Mouse (Mus musculus): ENCODE data around the gene B3galt6.

B3galt6 gene

DNA sequence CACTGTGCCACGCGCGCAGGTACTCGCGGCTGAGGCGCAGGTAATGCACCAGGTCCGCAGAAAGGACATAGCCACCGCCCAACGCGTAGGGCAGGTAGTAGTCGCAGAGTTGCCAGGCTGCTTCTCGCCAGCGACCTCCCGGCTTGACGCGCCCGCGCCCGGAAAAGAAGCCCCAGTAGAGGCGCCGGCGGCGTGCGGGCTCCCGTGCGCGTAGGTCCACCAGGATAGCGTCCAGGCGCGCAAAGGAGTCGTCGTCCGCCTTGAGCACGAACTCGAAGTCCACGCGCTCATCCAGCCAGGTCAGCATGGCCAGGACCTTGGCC lies 580 bp downstream of the B3galt6 start:
- no peak for DNase-seq (ENCODE audit: extremely low read depth, insufficient read length, low spot score)

DNA sequence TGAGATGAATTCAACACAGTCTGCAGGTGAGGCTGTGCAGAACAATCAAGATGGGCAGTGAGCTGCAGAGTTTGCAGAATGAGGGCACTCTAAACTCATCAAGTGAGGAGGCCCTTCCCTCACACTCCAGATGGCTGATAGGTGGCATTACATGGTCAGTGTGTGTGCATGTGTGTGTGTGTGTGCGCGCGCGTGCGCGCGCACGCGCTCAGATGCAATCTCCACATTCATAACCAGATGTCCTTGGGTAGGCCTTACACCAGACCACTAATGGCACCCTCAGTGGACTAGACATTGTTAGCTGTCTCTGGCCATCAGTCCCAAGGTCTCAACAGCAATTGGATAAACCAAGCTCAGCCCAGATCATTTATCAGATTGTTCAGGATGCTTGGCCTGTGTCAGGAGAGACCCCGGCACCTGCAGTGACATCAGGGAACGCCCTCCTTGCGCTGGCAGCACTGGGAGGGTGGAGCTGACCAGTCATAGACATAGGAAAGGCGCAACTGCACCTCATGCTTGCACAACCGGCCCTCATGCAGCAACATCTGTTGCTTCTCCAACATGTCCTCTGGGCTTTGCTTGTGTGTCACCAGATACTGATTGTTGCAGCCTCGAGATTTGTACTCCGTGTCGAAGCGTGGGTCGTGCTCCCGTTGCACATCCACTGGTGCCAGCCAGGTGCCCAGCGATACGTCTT lies 1.1 kb downstream of the B3galt6 start:
- DNase-seq (ENCODE audit: extremely low read depth, insufficient read length, low spot score): no peak

DNA sequence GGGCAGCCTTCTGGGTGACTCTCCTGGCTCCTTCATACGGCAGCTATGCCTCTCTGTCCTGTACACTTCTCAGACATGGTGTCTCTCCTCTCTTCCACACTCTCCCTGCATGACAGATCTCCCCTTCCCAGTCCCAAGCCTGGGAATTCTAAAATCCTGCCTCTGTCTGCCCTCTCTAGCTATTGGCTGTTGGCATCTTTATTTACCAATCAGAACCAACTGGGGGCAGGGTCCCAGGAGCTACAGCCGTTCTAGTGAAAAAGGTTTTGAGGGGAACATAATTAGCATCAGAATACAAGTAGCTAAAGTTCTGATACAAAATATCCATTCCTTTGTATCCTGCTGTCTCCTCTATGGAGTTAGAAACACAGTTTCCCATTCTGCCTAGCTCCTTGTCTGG lies 8.7 kb downstream of the B3galt6 start:
- no peak for DNase-seq (ENCODE audit: extremely low read depth, insufficient read length, low spot score)

DNA sequence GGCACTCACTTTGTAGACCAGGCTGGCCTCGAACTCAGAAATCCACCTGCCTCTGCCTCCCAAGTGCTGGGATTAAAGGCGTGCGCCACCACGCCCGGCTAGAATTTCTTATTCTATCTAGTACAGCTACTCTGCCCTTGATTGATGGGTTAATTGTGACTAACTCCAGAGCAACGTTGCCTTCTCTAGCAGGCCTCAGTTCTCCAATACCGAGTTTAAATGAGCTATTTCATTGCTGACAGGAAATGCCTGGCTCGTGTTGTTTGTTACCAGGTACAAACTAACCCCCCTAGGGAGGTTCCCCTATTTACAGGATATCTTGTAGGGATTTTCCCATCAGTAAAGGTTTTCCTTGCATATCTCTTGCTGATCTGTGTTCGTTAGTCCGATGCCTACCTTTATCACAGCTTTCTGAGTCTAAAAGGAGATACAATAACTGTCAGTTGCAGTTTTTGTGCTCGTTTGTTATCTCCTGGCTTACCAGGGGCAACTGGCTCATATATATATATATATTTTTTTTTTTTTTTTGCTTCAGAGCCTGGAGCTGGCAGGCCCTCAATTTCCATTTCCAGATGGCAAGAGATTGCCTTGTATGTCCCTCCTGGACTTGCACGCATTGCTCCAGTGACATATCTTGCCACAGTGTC lies 10.9 kb downstream of the B3galt6 start:
- DNase-seq (ENCODE audit: extremely low read depth, insufficient read length, low spot score): no peak

DNA sequence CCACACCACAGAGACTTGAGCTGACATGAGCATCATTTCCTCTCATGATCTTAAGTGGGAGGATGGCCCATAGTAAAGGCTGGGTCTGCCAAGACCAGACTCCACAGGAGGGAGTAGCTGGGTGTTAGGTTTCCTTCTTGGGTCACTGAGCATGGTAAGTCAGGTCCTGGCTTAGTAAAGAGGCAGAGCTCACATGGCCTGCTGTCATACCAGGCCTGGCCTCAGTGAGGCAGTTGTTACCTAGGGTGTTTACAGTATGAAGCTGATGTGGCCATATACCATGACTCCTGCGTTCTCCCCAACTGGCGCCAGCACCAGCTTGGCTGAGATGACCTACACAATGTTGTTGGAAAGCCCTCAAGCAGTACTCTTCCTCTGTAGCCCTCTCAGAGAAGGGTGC lies 19.2 kb downstream of the B3galt6 start:
- DNase-seq (ENCODE audit: extremely low read depth, insufficient read length, low spot score): no peak

DNA sequence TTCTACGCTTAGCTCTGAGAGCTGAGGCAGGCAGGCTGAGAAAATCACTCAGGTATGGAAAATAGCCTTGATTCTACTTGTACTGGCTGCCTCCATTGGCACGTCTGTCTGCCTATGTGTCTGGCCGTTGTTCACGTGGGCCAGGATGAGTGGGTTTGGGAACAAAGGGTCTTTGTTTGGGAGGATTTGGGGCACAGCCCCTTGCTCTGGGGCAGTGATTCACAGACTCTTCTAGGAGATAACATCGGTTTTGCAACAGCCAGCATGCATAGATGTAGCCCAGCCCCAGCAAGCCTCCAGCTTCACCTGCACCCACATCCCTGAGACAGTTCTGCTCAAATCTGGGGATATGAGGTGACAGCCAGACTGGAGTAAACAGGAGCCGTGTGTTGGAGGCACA lies 19.8 kb downstream of the B3galt6 start:
- DNase-seq (ENCODE audit: extremely low read depth, insufficient read length, low spot score): no peak

DNA sequence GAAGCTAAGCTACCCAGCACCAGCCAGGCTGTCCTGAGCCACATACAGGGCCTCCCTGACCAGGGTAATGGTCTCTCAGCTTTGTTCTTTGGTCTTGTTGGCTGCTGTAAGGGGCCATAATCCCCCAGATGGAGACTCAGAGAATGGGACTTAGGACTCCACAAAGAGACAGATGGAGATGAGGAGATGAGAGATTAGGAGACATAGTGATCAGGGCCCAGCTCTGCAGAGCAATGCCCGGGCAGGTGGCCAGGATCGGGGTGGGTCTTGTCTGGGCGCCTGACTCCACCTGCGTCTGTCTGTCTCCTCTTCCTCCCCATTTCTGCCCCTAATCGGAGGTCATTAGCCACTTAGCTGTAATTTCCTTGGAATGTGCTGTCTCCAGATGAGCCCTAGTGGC lies 22.2 kb downstream of the B3galt6 start:
- DNase-seq (ENCODE audit: extremely low read depth, insufficient read length, low spot score): no peak

DNA sequence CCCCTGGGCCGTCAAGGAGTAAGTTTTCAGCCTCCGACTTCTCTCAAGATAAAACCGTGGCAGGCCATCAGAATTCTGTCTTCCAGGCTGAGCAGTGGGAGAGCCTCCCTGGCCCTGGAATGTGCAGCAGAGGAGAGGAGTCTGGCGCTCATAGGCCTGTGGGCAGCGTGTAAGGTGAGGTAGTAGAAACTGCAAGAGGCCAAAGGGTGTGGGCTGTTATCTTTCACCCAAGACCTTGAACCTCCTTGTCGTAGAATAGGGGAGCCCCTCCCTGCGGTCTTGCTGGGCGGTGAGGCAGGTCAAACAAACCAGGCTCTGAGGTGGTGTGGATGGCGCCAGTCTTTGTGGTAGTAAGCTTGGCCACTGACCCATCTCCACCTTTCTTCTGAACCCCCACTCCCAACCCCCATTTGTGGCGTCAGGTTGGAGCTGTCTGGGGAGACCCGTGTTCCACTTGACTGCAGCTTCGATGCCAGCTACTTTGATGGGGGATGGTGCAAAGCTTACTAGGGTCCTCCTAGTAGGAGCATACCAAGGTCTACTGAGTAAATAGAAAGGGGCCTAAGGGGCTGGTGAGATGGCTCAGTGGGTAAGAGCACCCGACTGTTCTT lies 23.3 kb downstream of the B3galt6 start:
- DNase-seq (ENCODE audit: extremely low read depth, insufficient read length, low spot score): no peak

DNA sequence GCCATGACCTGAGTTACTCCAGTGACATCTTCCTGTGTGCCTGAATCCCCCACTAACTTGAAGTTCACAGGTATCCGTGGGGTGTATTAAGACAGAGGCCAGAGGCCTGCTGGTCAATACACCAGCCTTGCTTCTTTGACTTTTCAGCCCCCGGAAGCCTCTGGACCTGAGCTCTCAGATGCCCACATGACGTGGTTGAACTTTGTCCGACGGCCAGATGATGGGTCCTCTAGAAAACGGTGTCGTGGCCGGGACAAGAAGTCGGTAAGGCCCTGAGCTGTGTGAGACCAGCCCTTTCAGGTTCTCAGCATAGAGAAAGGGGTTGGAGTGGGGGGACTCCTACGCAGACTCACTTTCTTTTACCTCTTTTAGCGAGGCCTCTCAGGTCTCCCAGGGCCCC lies 28.1 kb downstream of the B3galt6 start:
- no peak for DNase-seq (ENCODE audit: extremely low read depth, insufficient read length, low spot score)

DNA sequence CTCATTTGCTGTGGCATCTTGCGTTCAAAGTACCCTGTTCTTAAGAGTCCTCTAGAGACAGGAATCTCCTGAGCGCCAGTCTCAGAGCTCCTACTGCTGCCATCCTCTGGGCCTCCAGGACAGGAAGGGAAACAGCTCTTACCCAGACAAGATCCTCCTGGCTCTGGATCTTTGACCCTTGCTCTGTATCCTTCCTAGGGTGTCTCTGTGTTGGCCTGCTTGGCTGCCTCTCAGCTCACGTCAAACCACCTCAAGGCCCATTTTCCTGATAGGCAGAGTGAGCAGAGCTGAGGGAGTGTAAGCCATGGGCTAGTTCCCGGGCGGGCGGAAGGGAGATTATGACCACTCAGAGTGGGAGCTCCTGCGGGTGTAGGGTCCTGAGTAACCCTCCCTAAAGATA lies 29.3 kb downstream of the B3galt6 start:
- no peak for DNase-seq (ENCODE audit: extremely low read depth, insufficient read length, low spot score)

DNA sequence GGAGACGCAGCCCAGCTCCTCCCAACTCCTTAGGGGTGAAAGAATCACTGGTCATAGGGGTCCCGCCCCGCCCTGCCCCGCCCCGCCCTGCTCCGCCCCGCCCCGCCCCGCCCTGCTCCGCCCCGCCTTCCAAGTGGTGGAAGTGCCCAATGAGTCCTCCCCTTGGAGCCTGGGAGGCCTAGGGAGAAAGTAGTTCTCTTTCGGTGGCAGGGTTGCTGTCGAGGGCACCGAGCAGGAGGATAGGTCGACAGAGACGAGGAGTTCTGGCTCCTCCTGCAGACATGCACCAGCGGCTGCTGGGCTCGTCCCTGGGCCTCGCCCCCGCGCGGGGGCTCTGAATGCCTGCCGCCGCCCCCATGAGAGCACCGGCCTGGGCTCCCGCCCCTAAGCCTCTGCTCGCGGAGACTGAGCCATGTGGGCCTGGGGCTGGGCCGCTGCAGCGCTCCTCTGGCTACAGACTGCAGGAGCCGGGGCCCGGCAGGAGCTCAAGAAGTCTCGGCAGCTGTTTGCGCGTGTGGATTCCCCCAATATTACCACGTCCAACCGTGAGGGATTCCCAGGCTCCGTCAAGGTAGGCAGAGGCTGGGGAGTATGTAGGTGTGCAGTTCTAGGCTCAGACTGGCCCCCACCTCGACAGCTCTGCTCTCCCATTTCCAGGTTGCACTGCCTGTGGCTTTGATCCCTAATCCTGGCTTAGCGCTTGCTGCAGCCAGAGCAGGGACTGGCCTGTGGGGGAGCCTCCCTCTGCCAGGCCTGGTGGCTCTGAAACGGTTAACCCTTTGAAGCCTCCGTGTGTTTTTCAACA lies 30.1 kb downstream of the B3galt6 start, which contains the start of gene C1qtnf12:
Gene C1qtnf12, plus strand, starts transcription at position 152 of the 805 bp plus-strand sequence.
- DNase-seq (ENCODE audit: extremely low read depth, insufficient read length, low spot score): no peak

DNA sequence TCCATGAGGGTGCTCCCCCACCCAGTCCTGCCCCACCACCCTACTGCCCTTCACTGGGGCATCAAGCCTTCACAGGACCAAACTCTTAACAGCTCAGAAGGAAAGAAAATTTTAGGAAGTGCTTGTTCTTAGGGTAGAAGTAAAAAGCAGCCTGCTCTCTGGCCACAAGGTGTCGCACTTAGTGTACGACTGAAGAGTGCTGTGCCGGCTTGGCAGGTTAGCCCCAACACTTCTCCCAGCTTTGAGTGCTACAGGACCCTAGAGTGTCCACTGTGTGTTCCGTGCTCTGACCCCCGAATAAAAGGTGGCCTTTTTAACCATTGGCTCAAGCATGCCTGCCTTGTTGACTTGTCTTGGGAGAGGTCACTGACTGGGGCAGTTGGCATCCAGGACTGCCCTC lies 33.2 kb downstream of the B3galt6 start:
- DNase-seq (ENCODE audit: extremely low read depth, insufficient read length, low spot score): peak; percentile 17

DNA sequence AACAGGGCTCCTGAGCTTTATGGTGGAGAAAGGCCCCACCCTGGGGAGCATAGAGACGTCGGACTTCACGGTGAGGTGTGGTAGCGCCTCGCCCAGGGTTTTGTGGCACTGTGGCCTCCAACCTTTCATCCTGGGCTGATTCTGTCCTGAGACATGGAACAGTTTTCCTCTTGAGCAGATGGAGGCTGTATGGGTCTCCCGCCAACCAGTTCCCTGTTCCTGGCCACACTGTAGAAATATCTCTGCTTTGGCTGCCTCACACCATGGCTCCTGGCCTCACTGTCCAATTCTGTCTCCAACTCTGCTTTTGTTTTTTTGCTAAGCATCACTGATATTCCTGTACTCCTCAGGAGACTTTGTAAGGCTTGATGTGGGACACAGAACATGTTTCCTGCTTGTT lies 37.0 kb downstream of the B3galt6 start:
- no peak for DNase-seq (ENCODE audit: extremely low read depth, insufficient read length, low spot score)

DNA sequence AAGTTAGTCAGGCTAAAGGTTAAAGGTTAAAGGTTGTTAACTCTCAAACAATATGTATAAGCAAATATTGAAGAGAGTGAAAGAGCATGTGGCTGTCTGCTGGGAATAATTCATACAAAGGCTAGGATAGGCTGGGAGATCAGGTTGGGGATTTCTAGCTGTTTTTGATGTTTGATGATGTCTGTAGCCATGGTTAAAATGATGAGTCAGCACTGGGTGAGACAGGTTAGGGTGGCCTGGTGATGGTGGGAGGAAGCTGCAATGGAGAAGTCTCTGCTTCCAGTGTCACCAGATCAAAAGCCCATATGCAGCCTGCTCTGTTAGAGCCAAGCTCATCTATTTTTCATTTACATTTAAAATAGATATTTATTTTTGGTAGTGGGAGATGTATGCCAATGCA lies 45.4 kb downstream of the B3galt6 start:
- DNase-seq (ENCODE audit: extremely low read depth, insufficient read length, low spot score): no peak

DNA sequence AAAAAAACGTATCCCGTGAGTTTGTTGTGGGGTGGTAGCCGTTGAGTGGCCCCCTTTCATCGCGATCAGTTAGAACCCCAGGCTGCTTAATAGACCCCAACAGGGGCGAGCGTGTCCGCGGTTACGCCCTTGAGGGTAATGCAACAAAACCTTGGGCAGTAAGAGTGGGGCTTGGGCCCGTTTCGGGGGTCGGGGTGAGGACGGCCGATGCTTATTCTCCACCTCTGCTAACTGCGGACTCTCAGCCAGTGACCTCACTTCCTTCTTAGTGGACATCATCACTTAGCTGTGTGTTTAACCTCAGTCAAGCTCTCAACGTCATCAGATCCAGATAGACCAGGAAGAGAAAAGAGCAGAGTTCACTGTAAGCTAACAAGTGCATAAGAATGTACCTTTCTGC lies 48.2 kb downstream of the B3galt6 start:
- DNase-seq (ENCODE audit: extremely low read depth, insufficient read length, low spot score): no peak

DNA sequence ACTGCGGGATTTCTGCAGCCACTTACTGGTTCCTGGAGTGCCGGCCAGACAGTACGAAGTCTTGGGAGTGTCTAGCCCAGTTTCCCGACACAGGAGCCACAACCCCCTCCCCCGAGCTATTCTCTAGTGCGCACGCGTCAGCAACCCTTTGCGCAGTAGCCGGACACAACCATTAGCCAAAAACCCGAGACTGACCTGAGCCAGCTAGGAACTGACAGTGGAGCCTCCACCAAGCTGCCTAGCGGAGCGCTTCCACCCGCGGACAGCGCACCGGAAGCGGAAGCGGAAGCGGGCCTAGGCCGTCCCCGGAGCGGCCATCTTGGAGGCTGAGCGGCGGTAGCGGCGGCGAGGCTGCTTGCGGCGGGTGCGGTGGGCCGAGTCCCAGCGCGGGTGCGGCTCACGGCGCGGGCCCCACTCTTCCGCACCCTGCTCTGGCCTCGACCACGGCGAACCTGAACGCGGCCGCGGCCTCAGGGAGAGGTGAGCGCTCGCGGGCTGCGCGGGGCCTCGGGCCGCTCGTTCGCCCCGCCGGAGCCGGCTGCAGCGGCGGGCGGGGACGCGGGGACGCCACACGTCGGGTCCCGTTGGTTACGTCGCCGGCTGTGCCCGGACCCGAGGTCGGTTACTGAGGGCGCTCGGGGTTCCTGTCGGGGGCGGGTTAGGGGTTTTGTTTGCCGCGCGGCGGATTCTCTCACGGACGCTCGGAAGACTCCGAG lies 48.8 kb downstream of the B3galt6 start, which contains the start of gene Ube2j2:
Gene Ube2j2, plus strand, starts transcription at position 298 of the 716 bp plus-strand sequence.
- DNase-seq (ENCODE audit: extremely low read depth, insufficient read length, low spot score): peak; percentile 94

DNA sequence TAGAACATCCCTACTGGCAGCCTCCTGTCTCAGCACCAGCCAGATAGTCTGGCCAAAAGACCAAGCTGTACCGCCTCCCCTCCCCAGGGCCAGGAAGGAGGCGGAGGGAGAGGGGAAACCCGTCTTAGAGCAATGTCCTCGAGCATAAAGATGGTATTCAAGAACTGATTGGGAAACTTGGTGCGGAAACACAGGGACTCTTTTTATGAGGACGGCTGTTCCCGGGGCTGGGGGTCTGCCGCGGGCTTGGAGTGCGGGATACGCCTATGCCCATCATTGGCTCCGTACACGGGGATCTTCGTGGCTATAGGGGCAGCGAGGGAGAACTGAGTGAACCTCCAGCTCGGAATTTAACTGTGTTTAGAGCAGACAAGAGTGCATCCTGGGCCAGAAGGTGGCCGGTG lies 49.4 kb downstream of the B3galt6 start:
- no peak for DNase-seq (ENCODE audit: extremely low read depth, insufficient read length, low spot score)

Measured in 3134 (cell line).